Mouse (Mus musculus): ENCODE data around the gene Olfr385.
"Not testable (repeated sequence)": the region's sequence is repeated elsewhere in the genome, so short reads cannot be mapped to it uniquely, and the experiment has no call there.

Gene Olfr385

GRCm38 (mm10) chr11:73592908-73593307, at the start of gene Olfr385:
TSS of gene Olfr385 (minus strand) at chr11:73593008.
- DNase-seq (ENCODE audit: extremely low read depth, low read depth, low spot score), result no peak

DNA sequence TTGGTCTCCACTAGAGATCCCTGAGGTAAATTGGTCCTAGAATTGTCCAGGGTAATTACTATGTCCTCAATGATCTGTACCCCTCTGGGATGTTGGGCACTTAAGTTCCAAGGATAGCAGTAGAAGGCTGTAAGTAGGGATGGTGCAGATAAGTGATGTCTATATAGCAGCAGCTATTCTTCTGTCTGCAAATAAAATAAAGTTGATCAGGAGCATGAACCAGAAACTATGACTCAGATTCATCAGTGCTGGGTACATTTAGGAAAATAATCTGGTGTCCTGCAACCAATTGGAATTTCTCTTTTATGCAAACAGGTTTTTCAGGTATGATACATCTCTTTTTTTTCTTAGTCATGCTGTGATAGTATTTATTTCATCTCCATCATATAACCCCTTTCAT, 5.5 kb upstream of the Olfr385 start, which contains the start of gene Olfr384:
Gene Olfr384 (plus strand): TSS at position 301 of the 400 bp plus-strand sequence.
- DNase-seq (ENCODE audit: extremely low read depth, low read depth, low spot score), result no peak

DNA sequence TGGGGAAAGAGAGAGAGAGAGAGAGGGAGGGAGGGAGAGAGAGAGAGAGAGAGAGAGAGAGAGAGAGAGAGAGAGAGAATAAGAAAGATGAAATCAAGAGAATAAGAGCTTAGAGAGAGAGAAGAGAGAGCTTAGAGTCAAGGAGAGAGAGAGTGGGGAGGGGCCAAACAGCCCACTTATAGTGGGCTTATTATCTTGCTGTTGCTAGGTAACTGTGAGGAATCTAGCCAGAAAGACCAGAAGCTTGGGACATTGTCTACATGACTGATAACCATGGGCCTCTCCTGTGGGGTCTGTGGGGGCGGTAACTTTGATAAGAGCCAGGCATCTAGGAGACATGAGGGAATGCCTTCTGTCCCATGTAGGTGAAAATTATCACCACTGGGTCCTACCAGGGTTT, 9.6 kb downstream of the Olfr385 start:
- not testable (repeated sequence) for DNase-seq (ENCODE audit: extremely low read depth, low read depth, low spot score)

DNA sequence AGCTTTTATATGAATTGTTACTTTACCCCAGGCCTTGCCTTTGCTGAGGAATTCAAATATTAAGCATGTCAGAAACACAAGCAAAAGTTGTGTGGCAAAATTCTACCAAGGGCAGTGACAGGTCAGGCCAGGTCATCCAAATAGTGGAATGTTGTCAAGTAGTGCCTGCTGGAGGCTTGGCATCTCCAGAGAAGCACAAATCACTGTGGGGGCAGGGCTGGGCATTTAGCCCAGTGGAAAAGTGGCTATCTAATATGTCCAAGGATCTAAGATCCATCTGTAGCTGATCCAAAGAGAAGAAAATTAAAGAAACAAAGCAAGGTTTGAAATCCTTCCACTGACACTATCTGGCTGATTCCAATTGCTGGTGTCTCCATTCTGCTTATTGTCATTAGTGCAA, 12.9 kb downstream of the Olfr385 start:
- no peak for DNase-seq (ENCODE audit: extremely low read depth, low read depth, low spot score)

Data from fat pad, adult 2 months (tissue).